Mouse (Mus musculus): ENCODE results near the gene Syk.

DNA sequence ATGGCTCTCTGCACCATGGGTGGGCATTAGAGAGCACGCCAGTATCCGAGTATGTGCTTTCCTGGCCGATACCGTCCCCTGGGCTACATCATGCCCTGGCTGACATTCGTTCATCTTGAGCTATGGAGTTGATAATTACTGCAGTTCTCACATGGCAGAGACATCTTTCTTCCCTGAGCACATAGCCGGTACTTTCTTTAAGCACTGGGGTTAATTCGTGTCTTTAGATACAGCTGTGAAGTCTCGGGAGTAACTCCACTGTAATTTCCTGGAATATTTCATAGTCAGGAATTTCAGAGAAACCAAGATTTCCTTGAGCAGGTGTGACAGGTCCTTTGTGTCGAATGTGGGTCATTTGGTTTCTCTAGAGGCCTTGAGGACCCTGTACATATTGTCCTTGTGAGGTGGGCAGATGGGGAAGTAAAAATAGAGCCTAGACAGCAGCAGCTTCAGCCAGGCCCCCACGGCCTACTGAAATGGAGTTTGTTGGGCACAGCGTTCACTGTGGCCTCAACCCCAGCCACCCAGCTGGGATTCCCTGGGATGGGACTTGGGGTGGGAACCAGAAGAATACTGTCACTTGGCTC is 14.2 kb downstream of the Syk start:
- TF ChIP-seq POLR2A (IDR thresholded peaks at IDR 0.05; ENCODE audit: low read depth, low read length) (no peak), CTCF (conservative IDR thresholded peaks at IDR 0.05; ENCODE audit: insufficient read depth, insufficient read length, low read depth, low read length) (no peak)
